Mouse (Mus musculus): ENCODE data around the gene Sdr39u1.

Gene Sdr39u1

GRCm38 (mm10) chr14:55899701-55900413 lies at the start of gene Sdr39u1:
Gene Sdr39u1 (minus strand): TSS chr14:55900293.
- peak; percentile 86 for DNase-seq (ENCODE audit: low spot score in 2 of 2)

- no peak for DNase-seq (ENCODE audit: low spot score in 2 of 2)
Measured at GRCm38 (mm10) chr14:55946269-55946969, 46.3 kb upstream of the Sdr39u1 start.

GRCm38 (mm10) chr14:55944575-55944974 lies 44.5 kb upstream of the Sdr39u1 start, which contains the start of gene Cma1:
Gene Cma1 (minus strand): TSS chr14:55944675.
- DNase-seq (ENCODE audit: low spot score in 2 of 2) = no peak

GRCm38 (mm10) chr14:55943601-55944000 lies 43.5 kb upstream of the Sdr39u1 start:
- no peak for DNase-seq (ENCODE audit: low spot score in 2 of 2)

GRCm38 (mm10) chr14:55940070-55940800 lies 40.1 kb upstream of the Sdr39u1 start:
- DNase-seq (ENCODE audit: low spot score in 2 of 2) = no peak

- DNase-seq (ENCODE audit: low spot score in 2 of 2) = no peak
Measured at GRCm38 (mm10) chr14:55933586-55933985, 33.5 kb upstream of the Sdr39u1 start.

- DNase-seq (ENCODE audit: low spot score in 2 of 2) = no peak
Measured at GRCm38 (mm10) chr14:55929263-55929997, 29.3 kb upstream of the Sdr39u1 start.

GRCm38 (mm10) chr14:55926847-55927246 lies 26.8 kb upstream of the Sdr39u1 start:
- DNase-seq (ENCODE audit: low spot score in 2 of 2) = no peak

DNA sequence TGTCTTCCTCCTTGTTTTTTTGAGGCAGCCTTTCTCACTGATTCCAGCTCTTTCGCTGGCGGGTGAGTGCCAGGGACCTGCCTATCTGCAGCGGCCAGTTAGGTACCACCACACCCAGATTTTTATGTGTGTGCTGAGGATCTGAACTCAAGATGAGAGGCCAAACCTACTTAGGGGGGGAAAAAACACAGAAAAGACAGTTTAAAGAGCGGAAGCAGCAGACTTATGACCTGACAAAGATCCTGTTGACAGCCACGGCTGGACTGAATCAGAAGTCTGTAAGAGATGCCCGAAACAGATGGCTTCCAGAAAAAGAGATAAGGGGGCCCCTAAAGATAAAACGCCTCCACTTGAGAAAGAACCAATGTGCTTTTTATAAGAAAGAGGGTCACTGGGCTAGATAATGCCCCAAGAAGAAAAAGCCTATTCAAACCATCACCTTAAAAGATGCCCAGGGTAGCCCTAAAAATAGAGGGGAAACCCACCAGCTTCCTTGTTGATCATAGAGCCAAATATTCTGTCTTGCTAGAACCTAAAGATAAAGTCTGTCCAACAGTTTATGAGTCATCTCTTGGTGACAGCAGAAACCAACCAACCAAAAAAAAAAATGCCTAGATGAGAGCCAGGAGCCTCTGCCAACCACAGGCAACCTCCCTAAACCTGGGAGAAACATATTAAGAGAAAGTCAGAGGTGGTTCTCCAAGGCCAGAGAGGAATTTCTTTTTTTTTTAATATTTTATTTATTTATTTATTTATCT lies 22.6 kb upstream of the Sdr39u1 start:
- DNase-seq (ENCODE audit: low spot score in 2 of 2) = peak; percentile 5

- DNase-seq (ENCODE audit: low spot score in 2 of 2) = peak; percentile 78 to 85
Measured at GRCm38 (mm10) chr14:55918240-55919082, 18.4 kb upstream of the Sdr39u1 start.

DNA sequence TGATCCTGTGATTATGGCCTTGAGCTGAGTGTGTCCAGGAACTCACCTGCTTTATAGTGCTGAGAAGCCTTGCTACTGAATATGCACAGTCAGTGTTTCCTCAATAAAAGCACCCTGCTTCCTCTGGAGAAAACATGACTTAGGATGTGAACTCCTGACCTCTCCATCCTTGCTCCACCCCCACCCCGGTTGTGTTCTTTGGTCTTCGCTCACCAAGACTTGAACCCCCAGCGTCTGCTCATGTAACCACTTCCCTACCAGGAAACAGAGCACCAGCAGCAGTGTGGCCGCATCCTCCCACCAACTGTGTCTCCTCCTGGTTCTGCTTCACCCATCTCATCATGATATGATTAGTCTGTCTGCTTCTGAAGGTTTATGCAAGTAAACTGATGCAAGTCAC lies 13.3 kb upstream of the Sdr39u1 start:
- DNase-seq (ENCODE audit: low spot score in 2 of 2) = no peak

- no peak for DNase-seq (ENCODE audit: low spot score in 2 of 2)
Measured at GRCm38 (mm10) chr14:55905518-55905917, 5.4 kb upstream of the Sdr39u1 start.

- no peak for DNase-seq (ENCODE audit: low spot score in 2 of 2)
Measured at GRCm38 (mm10) chr14:55900414-55900755, 292 bp upstream of the Sdr39u1 start.

DNA sequence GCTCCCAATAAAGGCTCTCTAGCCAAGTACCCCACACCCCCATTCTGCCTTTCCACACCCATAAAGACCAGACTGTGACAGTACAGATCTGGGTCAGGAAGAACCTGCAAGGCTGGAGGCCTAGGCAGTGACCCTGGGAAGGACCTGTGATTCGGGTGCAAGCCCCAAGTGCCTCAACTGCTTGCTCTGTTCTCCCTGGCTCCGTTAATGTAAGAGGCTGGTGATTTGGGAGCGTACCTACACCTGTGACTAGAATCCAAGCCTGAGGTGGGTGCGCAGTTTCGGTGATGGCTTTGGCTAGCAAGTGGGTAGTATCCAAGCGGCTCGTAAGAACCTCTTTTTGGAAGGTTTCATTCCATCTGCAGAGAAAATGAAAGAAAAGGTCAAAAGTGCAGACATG lies 1.1 kb downstream of the Sdr39u1 start:
- no peak for DNase-seq (ENCODE audit: low spot score in 2 of 2)

- DNase-seq (ENCODE audit: low spot score in 2 of 2) = no peak
Measured at GRCm38 (mm10) chr14:55897671-55898070, 2.4 kb downstream of the Sdr39u1 start.

- no peak for DNase-seq (ENCODE audit: low spot score in 2 of 2)
Measured at GRCm38 (mm10) chr14:55886571-55887382, 13.3 kb downstream of the Sdr39u1 start.

DNA sequence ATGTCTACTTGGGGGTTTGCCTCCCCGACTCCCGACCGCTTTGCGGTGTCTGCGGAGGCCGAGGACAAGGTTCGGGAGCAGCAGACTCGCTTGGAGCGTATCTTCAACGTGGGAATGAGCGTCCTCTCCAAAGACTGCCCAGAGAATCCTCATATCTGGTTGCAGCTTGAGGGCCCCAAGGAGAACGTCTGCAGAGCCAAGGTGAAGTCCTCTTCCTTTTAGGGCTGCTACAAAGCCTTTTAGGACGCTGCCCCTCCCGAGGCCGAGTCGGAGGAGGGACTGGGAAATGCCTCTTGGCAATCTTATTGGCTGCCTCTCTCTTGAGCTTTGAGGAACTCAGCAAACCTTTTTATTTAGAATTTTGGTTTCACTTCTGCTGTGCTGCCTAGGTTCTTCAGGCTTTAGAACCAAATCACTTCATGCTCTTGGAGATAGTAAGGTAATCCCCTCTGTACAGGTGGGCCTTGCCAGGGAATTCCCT lies 14.3 kb downstream of the Sdr39u1 start:
- peak; percentile 34 to 36 for DNase-seq (ENCODE audit: low spot score in 2 of 2)

GRCm38 (mm10) chr14:55885114-55885790 lies 14.8 kb downstream of the Sdr39u1 start:
- no peak for DNase-seq (ENCODE audit: low spot score in 2 of 2)

DNA sequence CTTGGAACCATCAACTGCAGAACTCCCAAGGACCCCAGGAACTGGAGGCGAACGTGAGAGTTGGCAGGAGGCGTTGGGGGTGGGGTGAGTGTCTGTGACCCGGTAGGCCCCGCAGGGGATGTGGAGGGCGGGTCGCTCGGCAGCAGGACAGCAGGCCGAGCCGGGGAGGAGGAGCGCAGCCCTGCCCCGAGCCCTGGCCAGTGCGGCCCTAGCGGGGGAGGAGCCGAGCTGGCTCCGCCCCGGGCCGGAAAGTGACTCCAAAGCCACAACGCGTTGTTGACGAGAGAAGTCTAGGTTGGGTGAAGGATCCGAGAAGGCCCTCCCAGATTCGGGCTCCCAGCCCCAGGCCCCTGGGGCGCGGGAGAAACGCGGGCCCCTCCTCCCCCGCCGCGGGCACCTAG lies 15.4 kb downstream of the Sdr39u1 start, which contains the start of gene Khnyn:
TSS of gene Khnyn (plus strand) at position 235 of the 401 bp plus-strand sequence.
- peak; percentile 63 to 81 for DNase-seq (ENCODE audit: low spot score in 2 of 2)

Measured in right cerebral cortex, adult 2 months (tissue).